Mouse (Mus musculus) cerebellum, adult 2 months (tissue): ENCODE results near the gene Sorl1.

Experiments used
- CTCF ChIP-seq: fragments of 200-500 bp; IDR thresholded peaks from 2 replicates; pipeline ENCODE4 v1.5.1; 2011; ENCODE audit warnings: low read depth, mild to moderate bottlenecking, control low read depth, low read length, moderate library complexity, borderline replicate concordance; ENCODE audit not compliant: insufficient read depth
- POLR2A ChIP-seq: fragments of 200-500 bp; IDR thresholded peaks from 2 replicates; pipeline ENCODE4 v1.6.1; 2011; ENCODE audit warnings: low read length, control low read depth, borderline replicate concordance; ENCODE audit not compliant: insufficient read depth

- TF ChIP-seq CTCF (no peak), POLR2A (no peak)
Observed at GRCm38 (mm10) chr9:42091561-42091960, 32.5 kb downstream of the Sorl1 start.
